Mouse (Mus musculus): Measurements from ENCODE around the gene Taf10. TPM values are rescaled to one million over a fixed set of nuclear protein-coding genes. Genes with fewer than 3 reads are reported as not detected.

Taf10 gene
- 180 and 241 TPM in 2 replicates for polyA plus RNA-seq (2014; fragmentation: Nextera tagmentation; extraction: Ambion mirVana)

- H3K4me2 ChIP-seq (replicated peaks; ENCODE audit: low read depth, low read length) = peak within 1 kb of the TSS; percentile 76
- H3K9ac ChIP-seq (ENCODE audit: low read depth, low read length) = peak within 1 kb of the TSS; percentile 96
- H3K9me3 ChIP-seq (ENCODE audit: control insufficient read depth, low read length) = no peaks in the 10 kb centered on the region
- H3K27ac ChIP-seq (ENCODE audit: low read depth, low read length) = peak within 1 kb of the TSS; percentile 80
- H3K27me3 ChIP-seq (ENCODE audit: control insufficient read depth, insufficient read depth, low read length) = no peaks in the 10 kb centered on the region
- WGBS = under 1% methylated on average over 66 of the region's 67 CpGs
- H3K36me3 ChIP-seq (ENCODE audit: control insufficient read depth, insufficient read depth, low read length) = peaks cover 58% of the 10 kb centered on the region
- peak within 1 kb of the TSS; percentile 91 for H3K4me3 ChIP-seq (ENCODE audit: low read length)
- peaks cover 8% of the 10 kb centered on the region; the same call in 1 of the 2 replicates for H3K4me1 ChIP-seq (ENCODE audit: control insufficient read depth, insufficient read depth, low read length)
- peak; percentile 98 for ATAC-seq (ENCODE audit: low FRiP score, low TSS enrichment)
These were observed at the start of gene Taf10 for GRCm38 (mm10) chr7:105743926-105744590. Taf10 (minus strand) TSS chr7:105744361.

GRCm38 (mm10) chr7:105793701-105794100, 49.5 kb upstream of the Taf10 start:
- no peak for ATAC-seq (ENCODE audit: low FRiP score, low TSS enrichment)
- Histone ChIP-seq H3K4me3 (ENCODE audit: low read length) (no peak overlapping the region), H3K27ac (ENCODE audit: low read depth, low read length) (no peak overlapping the region), H3K36me3 (ENCODE audit: control insufficient read depth, insufficient read depth, low read length) (no peaks in the 10 kb centered on the region), H3K4me1 (ENCODE audit: control insufficient read depth, insufficient read depth, low read length) (no peaks in the 10 kb centered on the region), H3K9me3 (ENCODE audit: control insufficient read depth, low read length) (no peaks in the 10 kb centered on the region), H3K9ac (ENCODE audit: low read depth, low read length) (no peak overlapping the region), H3K4me2 (replicated peaks; ENCODE audit: low read depth, low read length) (no peak overlapping the region), H3K27me3 (ENCODE audit: control insufficient read depth, insufficient read depth, low read length) (no peaks in the 10 kb centered on the region)
- 87% methylated on average over 7 of the region's 7 CpGs for WGBS

- Histone ChIP-seq H3K27me3 (ENCODE audit: control insufficient read depth, insufficient read depth, low read length) (no peaks in the 10 kb centered on the region), H3K9me3 (ENCODE audit: control insufficient read depth, low read length) (no peaks in the 10 kb centered on the region), H3K27ac (ENCODE audit: low read depth, low read length) (no peak overlapping the region), H3K4me2 (replicated peaks; ENCODE audit: low read depth, low read length) (no peak overlapping the region), H3K9ac (ENCODE audit: low read depth, low read length) (no peak overlapping the region), H3K4me1 (ENCODE audit: control insufficient read depth, insufficient read depth, low read length) (peaks cover 4% of the 10 kb centered on the region), H3K4me3 (ENCODE audit: low read length) (no peak overlapping the region), H3K36me3 (ENCODE audit: control insufficient read depth, insufficient read depth, low read length) (no peaks in the 10 kb centered on the region)
- WGBS = 62% methylated on average over 1 of the region's 1 CpGs
- no peak for ATAC-seq (ENCODE audit: low FRiP score, low TSS enrichment)
These were observed 47.0 kb upstream of the Taf10 start for GRCm38 (mm10) chr7:105791147-105791546.

GRCm38 (mm10) chr7:105787285-105788140, 43.4 kb upstream of the Taf10 start, which contains the start of gene Dchs1:
Dchs1 (minus strand) TSS chr7:105787654.
- Histone ChIP-seq H3K4me1 (ENCODE audit: control insufficient read depth, insufficient read depth, low read length) (peaks cover 26% of the 10 kb centered on the region), H3K27ac (ENCODE audit: low read depth, low read length) (peak within 1 kb of the TSS; percentile 88)

GRCm38 (mm10) chr7:105786506-105787284, 42.5 kb upstream of the Taf10 start:
- peak; percentile 71 for ATAC-seq (ENCODE audit: low FRiP score, low TSS enrichment)
- WGBS = 6% methylated on average over 20 of the region's 20 CpGs
- H3K4me1 ChIP-seq (ENCODE audit: control insufficient read depth, insufficient read depth, low read length) = peaks cover 26% of the 10 kb centered on the region

More at GRCm38 (mm10) chr7:105787285-105788140, 43.4 kb upstream of the Taf10 start, which contains the start of gene Dchs1:
- Histone ChIP-seq H3K4me3 (ENCODE audit: low read length) (peak within 1 kb of the TSS; percentile 88), H3K4me2 (replicated peaks; ENCODE audit: low read depth, low read length) (peak within 1 kb of the TSS; percentile 70), H3K9me3 (ENCODE audit: control insufficient read depth, low read length) (no peaks in the 10 kb centered on the region), H3K9ac (ENCODE audit: low read depth, low read length) (peak within 1 kb of the TSS; percentile 97), H3K36me3 (ENCODE audit: control insufficient read depth, insufficient read depth, low read length) (peaks cover 5% of the 10 kb centered on the region; the same call in 1 of the 2 replicates), H3K27me3 (ENCODE audit: control insufficient read depth, insufficient read depth, low read length) (no peaks in the 10 kb centered on the region)
- 1% methylated on average over 68 of the region's 97 CpGs for WGBS
- peak; percentile 81 for ATAC-seq (ENCODE audit: low FRiP score, low TSS enrichment)

GRCm38 (mm10) chr7:105784556-105784955, 40.4 kb upstream of the Taf10 start:
- Histone ChIP-seq H3K9me3 (ENCODE audit: control insufficient read depth, low read length) (no peaks in the 10 kb centered on the region), H3K36me3 (ENCODE audit: control insufficient read depth, insufficient read depth, low read length) (peaks cover 28% of the 10 kb centered on the region), H3K4me2 (replicated peaks; ENCODE audit: low read depth, low read length) (peak overlapping the region; percentile 70), H3K4me3 (ENCODE audit: low read length) (no peak overlapping the region), H3K4me1 (ENCODE audit: control insufficient read depth, insufficient read depth, low read length) (peaks cover 26% of the 10 kb centered on the region), H3K27me3 (ENCODE audit: control insufficient read depth, insufficient read depth, low read length) (no peaks in the 10 kb centered on the region), H3K27ac (ENCODE audit: low read depth, low read length) (no peak overlapping the region; the same call in 1 of the 2 replicates), H3K9ac (ENCODE audit: low read depth, low read length) (no peak overlapping the region)
- no peak for ATAC-seq (ENCODE audit: low FRiP score, low TSS enrichment)
- 13% methylated on average over 4 of the region's 4 CpGs for WGBS

More at GRCm38 (mm10) chr7:105786506-105787284, 42.5 kb upstream of the Taf10 start:
- Histone ChIP-seq H3K9me3 (ENCODE audit: control insufficient read depth, low read length) (no peaks in the 10 kb centered on the region), H3K36me3 (ENCODE audit: control insufficient read depth, insufficient read depth, low read length) (peaks cover 12% of the 10 kb centered on the region), H3K9ac (ENCODE audit: low read depth, low read length) (peak overlapping the region; percentile 97), H3K27me3 (ENCODE audit: control insufficient read depth, insufficient read depth, low read length) (no peaks in the 10 kb centered on the region), H3K4me2 (replicated peaks; ENCODE audit: low read depth, low read length) (peak overlapping the region; percentile 70), H3K27ac (ENCODE audit: low read depth, low read length) (peak overlapping the region; percentile 88), H3K4me3 (ENCODE audit: low read length) (peak overlapping the region; percentile 88)

- Histone ChIP-seq H3K9me3 (ENCODE audit: control insufficient read depth, low read length) (no peaks in the 10 kb centered on the region), H3K4me1 (ENCODE audit: control insufficient read depth, insufficient read depth, low read length) (peaks cover 32% of the 10 kb centered on the region), H3K9ac (ENCODE audit: low read depth, low read length) (no peak overlapping the region; the same call in 1 of the 2 replicates), H3K4me3 (ENCODE audit: low read length) (no peak overlapping the region), H3K27ac (ENCODE audit: low read depth, low read length) (no peak overlapping the region), H3K27me3 (ENCODE audit: control insufficient read depth, insufficient read depth, low read length) (no peaks in the 10 kb centered on the region), H3K36me3 (ENCODE audit: control insufficient read depth, insufficient read depth, low read length) (peaks cover 30% of the 10 kb centered on the region), H3K4me2 (replicated peaks; ENCODE audit: low read depth, low read length) (0 out of 2 replicates have a peak overlapping the region, but pooled peaks have one; percentile 11)
- no peak for ATAC-seq (ENCODE audit: low FRiP score, low TSS enrichment)
- WGBS = 41% methylated on average over 4 of the region's 4 CpGs
These were observed 39.7 kb upstream of the Taf10 start for GRCm38 (mm10) chr7:105783861-105784260.

- Histone ChIP-seq H3K27ac (ENCODE audit: low read depth, low read length) (peak overlapping the region; percentile 84), H3K4me2 (replicated peaks; ENCODE audit: low read depth, low read length) (peak overlapping the region; percentile 33), H3K4me1 (ENCODE audit: control insufficient read depth, insufficient read depth, low read length) (peaks cover 44% of the 10 kb centered on the region), H3K27me3 (ENCODE audit: control insufficient read depth, insufficient read depth, low read length) (no peaks in the 10 kb centered on the region), H3K9me3 (ENCODE audit: control insufficient read depth, low read length) (no peaks in the 10 kb centered on the region), H3K9ac (ENCODE audit: low read depth, low read length) (peak overlapping the region; percentile 42; the same call in 1 of the 2 replicates), H3K4me3 (ENCODE audit: low read length) (peak overlapping the region; percentile 18), H3K36me3 (ENCODE audit: control insufficient read depth, insufficient read depth, low read length) (peaks cover 28% of the 10 kb centered on the region)
- WGBS = 12% methylated on average over 4 of the region's 4 CpGs
- peak; percentile 83 for ATAC-seq (ENCODE audit: low FRiP score, low TSS enrichment)
These were observed 34.5 kb upstream of the Taf10 start for GRCm38 (mm10) chr7:105778553-105779265.

All from kidney, embryonic 14.5 days (tissue).